Mouse (Mus musculus): ENCODE measurements around the gene Mdfi. TPM values are rescaled to one million over a fixed set of nuclear protein-coding genes. Genes with fewer than 3 reads are reported as not detected.
"Not testable (repeated sequence)": the region's sequence is repeated elsewhere in the genome, so short reads cannot be mapped to it uniquely, and the experiment has no call there.

Mdfi gene
- not detected in 2 replicates for total RNA-seq (2015)
- total RNA-seq (2017) = not detected in 2 replicates

DNA sequence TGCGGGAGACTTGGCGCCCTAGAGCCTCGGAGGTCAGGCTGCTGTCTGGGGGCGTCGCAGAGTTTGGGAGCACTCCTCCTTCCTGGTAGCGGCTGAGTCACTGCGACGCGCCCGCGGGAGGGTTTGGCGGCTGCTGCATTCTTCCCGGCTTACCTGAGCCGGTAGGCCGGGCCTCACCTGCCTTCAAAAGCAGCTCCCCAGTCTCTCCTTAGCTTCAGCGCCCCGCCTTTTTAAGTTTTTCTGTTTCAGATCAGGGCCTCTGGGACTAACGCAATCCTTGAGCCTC is at the start of gene Mdfi:
Gene Mdfi (minus strand): TSS at position 210 of the 286 bp plus-strand sequence.
- peak; percentile 28; the same call in 1 of the 2 replicates for ATAC-seq (ENCODE audit: poor library complexity, severe bottlenecking)

DNA sequence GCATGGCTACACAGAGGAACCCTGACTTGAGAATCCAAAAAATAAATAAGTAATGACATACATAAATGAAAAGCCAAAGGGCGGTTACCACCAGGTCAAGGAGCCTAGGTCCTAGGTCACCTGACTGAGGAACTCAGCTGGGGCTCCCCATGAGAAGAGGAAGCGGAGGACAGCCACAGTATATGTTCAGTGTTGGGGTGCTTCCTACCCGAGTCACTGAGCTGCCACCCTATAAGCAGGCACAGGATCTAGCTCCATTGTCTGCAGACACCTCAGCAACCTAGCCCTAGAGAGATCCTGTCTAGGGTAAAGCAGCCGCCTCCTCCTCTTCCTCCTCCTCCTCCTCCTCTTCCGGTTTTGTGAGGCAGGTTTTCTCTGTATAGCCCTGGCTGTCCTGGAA is 48.6 kb upstream of the Mdfi start:
- peak; percentile 45 for ATAC-seq (ENCODE audit: poor library complexity, severe bottlenecking)

DNA sequence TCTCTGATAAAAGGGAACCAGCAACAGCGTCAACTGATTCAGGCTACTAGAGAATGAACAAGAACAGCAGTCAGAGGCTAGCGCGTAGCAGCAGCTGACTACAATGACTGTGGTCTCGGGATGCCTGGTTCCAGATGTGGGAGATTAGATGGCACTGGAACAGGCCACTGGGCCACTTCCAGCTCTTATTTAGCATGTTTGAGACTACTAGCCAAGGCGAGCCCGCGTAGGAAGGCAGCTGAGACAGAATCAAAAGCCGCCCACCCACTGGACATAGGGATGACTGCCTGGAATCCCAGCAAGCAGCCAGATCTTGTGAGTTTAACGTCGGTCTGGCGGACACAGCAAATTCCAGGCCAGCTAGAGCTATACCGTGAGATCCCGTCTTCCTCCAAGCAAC is 46.8 kb upstream of the Mdfi start:
- no peak for ATAC-seq (ENCODE audit: poor library complexity, severe bottlenecking)

DNA sequence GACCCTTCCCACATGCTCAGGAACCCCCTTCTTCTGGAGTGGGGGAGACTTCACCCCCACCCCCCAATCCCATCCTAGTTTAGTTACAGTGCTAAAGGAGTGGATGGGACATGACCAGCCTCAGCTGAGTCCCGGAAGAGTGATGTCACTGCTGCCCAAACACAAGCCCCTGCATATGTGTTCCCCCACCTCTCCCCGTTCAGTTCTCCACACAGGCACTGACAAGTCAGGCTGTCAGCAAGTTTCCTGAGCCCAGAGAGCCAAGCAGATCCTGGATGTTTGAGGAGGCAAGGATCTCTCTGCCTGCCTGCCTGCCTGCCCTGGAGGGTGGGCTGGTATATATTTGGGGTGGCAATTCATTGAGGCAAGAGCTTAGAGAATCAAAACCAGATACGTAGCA is 44.7 kb upstream of the Mdfi start:
- ATAC-seq (ENCODE audit: poor library complexity, severe bottlenecking) = no peak

GRCm38 (mm10) chr17:47878378-47879089 is 44.0 kb upstream of the Mdfi start:
- ATAC-seq (ENCODE audit: poor library complexity, severe bottlenecking) = 0 out of 2 replicates have a peak, but pooled peaks have one; percentile 5

DNA sequence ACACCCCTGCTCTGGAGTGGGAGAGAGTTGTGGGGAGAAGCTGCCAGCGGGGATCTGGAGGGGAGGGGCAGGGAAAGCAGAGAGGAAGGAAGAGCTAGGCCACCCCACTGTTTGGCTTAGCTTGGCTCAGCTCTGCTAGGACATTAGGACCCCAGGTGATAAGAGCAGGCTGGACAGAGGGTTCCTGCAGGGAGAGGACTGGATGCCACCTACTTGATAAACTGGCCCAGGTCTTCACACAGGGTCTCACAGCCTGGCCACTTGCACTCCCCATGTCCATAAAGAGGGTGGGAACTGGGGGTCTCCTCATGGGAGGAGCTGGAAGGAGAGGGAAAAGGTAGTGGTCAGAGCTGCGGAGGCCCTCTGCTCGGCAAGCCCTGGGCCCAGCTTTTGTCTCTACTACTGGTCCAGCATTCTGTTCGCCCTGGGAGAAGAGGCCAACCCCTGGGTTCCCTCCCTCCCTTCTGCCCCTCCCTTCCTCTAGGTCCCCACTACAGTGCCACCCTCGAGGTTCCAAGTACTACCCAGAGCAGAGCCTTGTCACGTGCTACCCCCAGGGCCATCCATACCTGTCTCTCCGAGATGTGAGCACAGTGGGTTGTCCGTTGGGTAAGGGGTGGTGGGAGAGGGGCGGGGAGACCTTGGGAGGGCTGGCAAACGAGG is 43.4 kb upstream of the Mdfi start:
- no peak for ATAC-seq (ENCODE audit: poor library complexity, severe bottlenecking)

- ATAC-seq (ENCODE audit: poor library complexity, severe bottlenecking) = no peak
Measured at GRCm38 (mm10) chr17:47876776-47877714, 42.6 kb upstream of the Mdfi start.

DNA sequence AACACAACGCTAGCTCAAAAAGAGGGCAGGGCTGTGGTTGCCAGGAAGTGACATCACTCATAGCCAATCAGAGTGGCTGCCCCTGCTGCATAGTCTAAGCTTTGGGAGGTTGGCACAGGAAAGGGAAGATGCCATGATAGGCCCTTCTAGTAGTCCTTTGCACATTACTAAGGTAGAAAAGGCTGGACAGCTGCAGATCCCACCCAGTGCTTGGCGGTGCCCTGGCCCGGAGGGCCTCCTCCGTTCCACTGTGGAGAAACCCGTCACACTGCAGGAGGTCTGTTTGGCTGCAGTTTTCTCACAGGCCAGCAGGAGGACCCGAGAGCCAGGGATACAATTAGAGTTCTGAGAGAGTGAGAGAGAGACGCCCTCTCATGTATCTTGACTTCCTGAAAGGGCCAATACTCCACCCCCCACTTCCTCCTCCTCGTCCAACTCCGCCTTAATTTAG is 38.9 kb upstream of the Mdfi start:
- ATAC-seq (ENCODE audit: poor library complexity, severe bottlenecking) = peak; percentile 95

- ATAC-seq (ENCODE audit: poor library complexity, severe bottlenecking) = no peak
Measured at GRCm38 (mm10) chr17:47872311-47873011, 38.0 kb upstream of the Mdfi start.

- ATAC-seq (ENCODE audit: poor library complexity, severe bottlenecking) = no peak
Measured at GRCm38 (mm10) chr17:47869874-47870273, 35.4 kb upstream of the Mdfi start.

- ATAC-seq (ENCODE audit: poor library complexity, severe bottlenecking) = no peak
Measured at GRCm38 (mm10) chr17:47866037-47866436, 31.5 kb upstream of the Mdfi start.

GRCm38 (mm10) chr17:47864496-47864895 is 30.0 kb upstream of the Mdfi start:
- peak; percentile 98 for ATAC-seq (ENCODE audit: poor library complexity, severe bottlenecking)

- no peak for ATAC-seq (ENCODE audit: poor library complexity, severe bottlenecking)
Measured at GRCm38 (mm10) chr17:47863437-47863836, 28.9 kb upstream of the Mdfi start.

DNA sequence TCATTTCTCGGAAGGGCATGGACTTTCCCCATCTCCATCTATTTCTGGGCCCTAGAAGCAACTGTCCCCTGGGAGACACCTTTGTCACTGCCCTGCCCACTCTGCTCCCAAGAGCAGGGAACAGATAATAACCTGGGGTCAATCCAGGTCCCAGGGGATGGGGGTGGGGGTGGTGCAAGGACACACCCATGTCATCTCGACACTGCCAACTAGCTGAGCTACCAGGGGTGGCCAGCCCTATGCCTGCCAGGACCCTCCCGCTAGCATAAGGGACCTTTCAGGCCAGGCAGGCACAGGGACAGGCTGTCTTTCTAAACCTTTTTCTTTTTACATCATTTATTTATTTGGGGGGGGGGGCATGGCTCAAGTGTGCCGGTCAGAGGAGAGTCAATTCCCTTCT is 28.5 kb upstream of the Mdfi start:
- no peak for ATAC-seq (ENCODE audit: poor library complexity, severe bottlenecking)

- no peak for ATAC-seq (ENCODE audit: poor library complexity, severe bottlenecking)
Measured at GRCm38 (mm10) chr17:47855544-47855943, 21.1 kb upstream of the Mdfi start.

DNA sequence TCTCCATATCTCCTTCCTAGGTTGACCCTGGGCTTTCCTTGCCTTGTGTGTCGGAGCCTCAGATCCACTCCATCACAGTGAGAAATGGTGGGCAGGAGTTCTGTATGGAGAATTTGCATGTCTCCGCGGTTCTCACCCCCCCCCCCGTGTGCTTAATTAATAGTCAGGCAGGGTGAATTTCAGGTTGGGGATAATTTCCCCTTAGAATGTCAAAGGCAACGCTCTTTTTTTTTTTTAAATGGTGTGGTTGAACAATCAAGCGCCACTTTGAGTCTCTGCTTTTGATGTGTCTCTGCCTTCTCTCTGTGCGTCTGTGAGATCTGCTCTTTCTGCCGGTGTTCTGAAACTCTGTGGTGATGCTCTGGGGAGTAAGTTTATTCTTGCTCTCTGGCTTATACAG is 20.4 kb upstream of the Mdfi start:
- no peak for ATAC-seq (ENCODE audit: poor library complexity, severe bottlenecking)

DNA sequence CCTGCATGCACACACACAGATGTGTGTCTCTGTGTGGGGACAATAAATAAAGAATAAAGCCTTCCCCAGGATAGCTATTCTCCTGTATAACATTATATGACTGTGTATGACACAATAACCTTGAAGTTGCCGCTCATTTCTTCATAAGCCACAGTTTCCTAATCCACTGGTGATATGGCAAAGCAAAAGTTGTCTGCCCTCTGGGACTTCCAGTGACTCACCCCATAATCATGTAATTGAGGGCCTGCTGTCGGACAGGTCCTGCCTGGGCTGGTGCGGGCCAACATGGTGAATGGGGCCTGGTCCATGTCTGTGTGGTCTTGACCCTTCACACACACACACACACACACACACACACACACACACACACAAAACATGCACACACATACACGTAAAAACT is 19.3 kb upstream of the Mdfi start:
- peak; percentile 85 for ATAC-seq (ENCODE audit: poor library complexity, severe bottlenecking)

GRCm38 (mm10) chr17:47853336-47853735 is 18.8 kb upstream of the Mdfi start:
- ATAC-seq (ENCODE audit: poor library complexity, severe bottlenecking) = no peak

DNA sequence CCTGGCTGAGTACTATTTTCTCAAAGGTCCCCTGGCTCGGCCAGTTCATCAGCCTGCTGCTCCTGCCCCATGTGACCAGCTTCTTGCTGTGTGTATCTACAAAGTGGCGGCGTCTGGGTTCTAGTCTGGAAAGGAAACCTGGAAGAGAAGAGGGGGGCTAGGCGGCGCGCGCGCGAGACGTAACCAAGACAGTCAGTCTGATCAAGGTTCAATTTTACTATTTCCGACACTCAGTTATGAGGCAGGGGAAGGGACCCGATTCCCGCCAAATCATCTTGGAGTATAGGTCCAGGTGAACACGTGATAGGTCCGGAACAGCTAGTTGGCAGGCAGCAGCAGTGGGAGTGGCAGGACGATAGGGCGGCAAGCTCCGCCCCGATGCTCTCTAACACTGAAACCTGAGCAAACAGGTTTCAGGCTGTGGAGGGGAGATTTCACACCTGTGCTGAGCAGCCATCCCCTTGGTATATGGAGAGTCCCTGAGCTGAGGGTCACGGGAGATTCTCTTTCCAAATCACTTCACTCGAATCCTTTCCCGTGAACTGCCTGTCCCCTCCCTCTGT is 17.4 kb upstream of the Mdfi start:
- not testable (repeated sequence) for ATAC-seq (ENCODE audit: poor library complexity, severe bottlenecking)

DNA sequence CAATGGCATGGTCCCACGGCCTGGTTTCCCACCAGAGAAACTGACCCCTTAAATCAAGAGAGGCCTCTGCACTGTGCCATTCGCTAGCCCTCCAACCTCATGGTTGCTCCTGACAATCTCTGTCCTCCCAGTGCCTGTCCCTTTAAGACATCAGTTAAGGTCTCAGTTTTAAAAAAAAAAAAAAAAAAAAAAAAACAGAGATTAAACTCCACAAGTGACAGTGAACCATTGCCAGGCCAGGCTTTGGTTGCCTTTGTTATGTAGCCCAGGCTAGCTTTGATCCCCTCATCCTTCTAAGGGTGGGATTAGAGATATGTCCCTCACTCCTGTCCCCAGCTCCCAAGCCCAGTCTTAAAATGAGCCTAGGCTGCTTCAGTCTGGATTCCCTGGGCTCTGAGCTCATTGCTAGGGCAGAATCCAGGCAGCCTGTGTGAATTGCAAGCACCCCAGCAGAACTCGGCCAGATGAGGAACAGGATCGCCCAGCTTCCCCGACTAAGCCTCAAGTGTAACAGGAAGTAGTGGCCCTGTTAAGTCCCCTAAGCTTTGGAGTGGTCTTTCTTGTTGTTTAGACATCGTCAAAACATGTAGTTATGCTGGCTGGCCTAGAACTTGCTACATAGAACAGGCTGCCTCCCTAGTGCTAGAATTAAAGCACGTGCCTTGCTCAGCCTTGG is 16.3 kb upstream of the Mdfi start:
- peak; percentile 61 for ATAC-seq (ENCODE audit: poor library complexity, severe bottlenecking)
